Comparison of ENCODE assay signal across 30 mouse cellular contexts in genomic region chr11:87840676-87841075, GRCm38 (mm10). TPM values are rescaled to one million over a fixed set of nuclear protein-coding genes. Genes with fewer than 3 reads are reported as not detected.
DNase-seq lines count a peak whose midpoint lies in the region; ATAC-seq and TF ChIP-seq lines count a peak whose summit lies in the region.
"Had no signal": no experiment of that assay in that cellular context is flagged by ENCODE, and none has a peak within 500 bp of the region (broad histone marks: within the 10 kb centered on the region; RNA-seq: fewer than 3 reads in every experiment).

No protein-coding gene starts in this region.

- H3K9ac ChIP-seq in heart, embryonic 14.5 days (ENCODE audit: low read length), result no peak overlapping the region
- no peak overlapping the region for H3K9ac ChIP-seq in lung, postnatal 0 days (replicated peaks; ENCODE audit: low read depth)
- no peak overlapping the region for H3K9ac ChIP-seq in liver, embryonic 12.5 days
- H3K9ac ChIP-seq: embryonic facial prominence, embryonic 15.5 days; limb, embryonic 13.5 days; liver, embryonic 13.5 days; midbrain, embryonic 15.5 days; neural tube, embryonic 13.5 days had no signal

- no peaks in the 10 kb centered on the region for H3K36me3 ChIP-seq in heart, embryonic 14.5 days (ENCODE audit: control insufficient read depth, insufficient read depth, low read length)
- no peaks in the 10 kb centered on the region for H3K36me3 ChIP-seq in lung, postnatal 0 days (ENCODE audit: insufficient read depth, low read length)
- H3K36me3 ChIP-seq in liver, embryonic 12.5 days, result no peaks in the 10 kb centered on the region
- H3K36me3 ChIP-seq: embryonic facial prominence, embryonic 15.5 days; hindbrain, embryonic 10.5 days; limb, embryonic 13.5 days; liver, embryonic 13.5 days; midbrain, embryonic 15.5 days; neural tube, embryonic 13.5 days had no signal

- no peak overlapping the region for H3K27ac ChIP-seq in heart, embryonic 14.5 days (replicated peaks in 1 of 2; ENCODE audit: control insufficient read depth in 1 of 2, insufficient read depth in 1 of 2, low read depth in 2 of 2, low read length in 2 of 2)
- H3K27ac ChIP-seq in lung, postnatal 0 days (ENCODE audit: low read length), result no peak overlapping the region
- no peak overlapping the region for H3K27ac ChIP-seq in liver, embryonic 12.5 days
- H3K27ac ChIP-seq: embryonic facial prominence, embryonic 15.5 days; hindbrain, embryonic 10.5 days; hindbrain, postnatal 0 days; limb, embryonic 13.5 days; liver, embryonic 13.5 days; midbrain, embryonic 15.5 days; neural tube, embryonic 13.5 days had no signal

- peaks cover 6 to 19% of the 10 kb centered on the region in 2 experiments for H3K4me1 ChIP-seq in heart, embryonic 14.5 days (ENCODE audit: control insufficient read depth in 2 of 2, insufficient read depth in 2 of 2, low read length in 2 of 2)
- H3K4me1 ChIP-seq in lung, postnatal 0 days (ENCODE audit: insufficient read depth, low read depth, low read length), result no peaks in the 10 kb centered on the region
- no peaks in the 10 kb centered on the region for H3K4me1 ChIP-seq in liver, embryonic 12.5 days
- H3K4me1 ChIP-seq: embryonic facial prominence, embryonic 15.5 days; hindbrain, embryonic 10.5 days; limb, embryonic 13.5 days; liver, embryonic 13.5 days; midbrain, embryonic 15.5 days; neural tube, embryonic 13.5 days had no signal

- WGBS in heart, embryonic 14.5 days, result 26% methylated on average over 8 of the region's 8 CpGs
- WGBS in lung, postnatal 0 days, result 42% methylated on average over 8 of the region's 8 CpGs
- WGBS in liver, embryonic 12.5 days (ENCODE audit: insufficient replicate concordance), result 73% methylated on average over 8 of the region's 8 CpGs

- DNase-seq in heart, adult 18-20 months, result no peak
- DNase-seq in A20 (ENCODE audit: low read depth, low spot score), result peak; percentile 88
- DNase-seq in heart, postnatal 10 days, result peak; percentile 30 to 34
- DNase-seq in lung, postnatal 0 days (ENCODE audit: low spot score), result peak; percentile 91
- DNase-seq in left cerebral cortex, adult 8-10 months (ENCODE audit: low spot score in 2 of 2), result no peak
- DNase-seq in cerebellum, adult 9-11 months, result no peak
- DNase-seq: adrenal gland, postnatal 14 days; cerebellum, adult 9-10 months; gastrocnemius, postnatal 25 days; kidney, adult 9 months; kidney, postnatal 14 days; layer of hippocampus, postnatal 36 days; liver, embryonic 13.5 days; thymus, postnatal 14 days had no signal

- H3K27me3 ChIP-seq in heart, embryonic 14.5 days (ENCODE audit: control insufficient read depth, insufficient read depth, low read length), result no peaks in the 10 kb centered on the region
- no peaks in the 10 kb centered on the region for H3K27me3 ChIP-seq in lung, postnatal 0 days (replicated peaks; ENCODE audit: insufficient read depth, low read length)
- no peaks in the 10 kb centered on the region for H3K27me3 ChIP-seq in liver, embryonic 12.5 days (replicated peaks)
- H3K27me3 ChIP-seq: embryonic facial prominence, embryonic 15.5 days; limb, embryonic 13.5 days; liver, embryonic 13.5 days; midbrain, embryonic 15.5 days; neural tube, embryonic 13.5 days had no signal

- H3K4me2 ChIP-seq in heart, embryonic 14.5 days (ENCODE audit: low read length), result peak overlapping the region; percentile 42
- H3K4me2 ChIP-seq in lung, postnatal 0 days (replicated peaks; ENCODE audit: low read depth, low read length), result no peak overlapping the region
- no peak overlapping the region for H3K4me2 ChIP-seq in liver, embryonic 12.5 days
- H3K4me2 ChIP-seq: embryonic facial prominence, embryonic 15.5 days; limb, embryonic 13.5 days; liver, embryonic 13.5 days; midbrain, embryonic 15.5 days; neural tube, embryonic 13.5 days had no signal

- 0 out of 2 replicates have a peak, but pooled peaks have one; percentile 75 for ATAC-seq in heart, embryonic 14.5 days (ENCODE audit: insufficient number of reproducible peaks, insufficient read depth, low FRiP score, low read depth)
- peak; percentile 93 for ATAC-seq in lung, postnatal 0 days
- no peak for ATAC-seq in liver, embryonic 12.5 days
- ATAC-seq: forebrain, embryonic 16.5 days; hindbrain, postnatal 0 days; intestine, embryonic 16.5 days; midbrain, embryonic 15.5 days had no signal

- no peak overlapping the region for H3K4me3 ChIP-seq in heart, embryonic 14.5 days (ENCODE audit: control insufficient read depth in 1 of 2, insufficient read depth in 1 of 2, low read depth in 1 of 2, low read length in 2 of 2)
- H3K4me3 ChIP-seq in lung, postnatal 0 days (ENCODE audit: low read depth, low read length), result no peak overlapping the region
- no peak overlapping the region for H3K4me3 ChIP-seq in liver, embryonic 12.5 days
- H3K4me3 ChIP-seq: embryonic facial prominence, embryonic 15.5 days; hindbrain, embryonic 10.5 days; limb, embryonic 13.5 days; liver, embryonic 13.5 days; midbrain, embryonic 15.5 days; neural tube, embryonic 13.5 days had no signal

- intact Hi-C loops in heart, postnatal 10 days (cut with DNase I), result no loop called here

- H3K9me3 ChIP-seq in heart, embryonic 14.5 days (ENCODE audit: control insufficient read depth, low read length), result no peaks in the 10 kb centered on the region
- H3K9me3 ChIP-seq in lung, postnatal 0 days (ENCODE audit: low read length), result no peaks in the 10 kb centered on the region
- H3K9me3 ChIP-seq in liver, embryonic 12.5 days (replicated peaks), result no peaks in the 10 kb centered on the region
- H3K9me3 ChIP-seq: embryonic facial prominence, embryonic 15.5 days; hindbrain, embryonic 10.5 days; limb, embryonic 13.5 days; liver, embryonic 13.5 days; midbrain, embryonic 15.5 days; neural tube, embryonic 13.5 days had no signal

- peak; percentile 76 for TF ChIP-seq EP300 in lung, postnatal 0 days (IDR thresholded peaks at IDR 0.05)

- no peak for TF ChIP-seq CTCF in lung, postnatal 0 days (IDR thresholded peaks at IDR 0.05)

RNA-seq across cellular contexts. Expression of gene Mks1, which starts 12.3 kb away (rescaled TPM):
- 6.5 and 7.0 TPM in 2 replicates for polyA plus RNA-seq in heart, embryonic 14.5 days (2014; fragmentation: Nextera tagmentation; extraction: Ambion mirVana)
- 1 to 10 TPM; 2.2 to 3.8 TPM for total RNA-seq in heart, adult 18-20 months (2021)
- 1 to 10 TPM; 3.3 to 3.9 TPM for total RNA-seq in heart, postnatal 10 days (2021)
- 5.6 and 7.5 TPM in 2 replicates for polyA plus RNA-seq in lung, postnatal 0 days (2015; fragmentation: Nextera tagmentation; extraction: Ambion mirVana)
- 1 to 10 TPM; 6.8 to 8.4 (median 8.2) TPM for total RNA-seq in left cerebral cortex, adult 8-10 months (2022)
- polyA plus RNA-seq in liver, embryonic 12.5 days (2016; fragmentation: Nextera tagmentation; extraction: Ambion mirVana), result 3.9 and 4.3 TPM in 2 replicates

RNA-seq across cellular contexts. Expression of gene Lpo, which starts 12.6 kb away (rescaled TPM):
- polyA plus RNA-seq in heart, embryonic 14.5 days (2014; fragmentation: Nextera tagmentation; extraction: Ambion mirVana), result 0.11 TPM in 1 of 2 replicates, not detected in the other
- not detected for total RNA-seq in heart, adult 18-20 months (2021)
- total RNA-seq in heart, postnatal 10 days (2021), result not detected
- not detected in 2 replicates for polyA plus RNA-seq in lung, postnatal 0 days (2015; fragmentation: Nextera tagmentation; extraction: Ambion mirVana)
- under 1 TPM; 0.40 to 0.91 (median 0.69) TPM for total RNA-seq in left cerebral cortex, adult 8-10 months (2022)
- not detected in 2 replicates for polyA plus RNA-seq in liver, embryonic 12.5 days (2016; fragmentation: Nextera tagmentation; extraction: Ambion mirVana)
- total RNA-seq: adrenal gland, postnatal 14 days; common myeloid progenitor, adult 5-6 weeks; gastrocnemius, postnatal 25 days had no signal
- polyA plus RNA-seq: liver, embryonic 13.5 days had no signal

RNA-seq across cellular contexts. Expression of gene Epx, which starts 34.7 kb away (rescaled TPM):
- 0.19 and 0.63 TPM in 2 replicates for polyA plus RNA-seq in heart, embryonic 14.5 days (2014; fragmentation: Nextera tagmentation; extraction: Ambion mirVana)
- not detected for total RNA-seq in heart, adult 18-20 months (2021)
- not detected for total RNA-seq in heart, postnatal 10 days (2021)
- polyA plus RNA-seq in lung, postnatal 0 days (2015; fragmentation: Nextera tagmentation; extraction: Ambion mirVana), result not detected in 2 replicates
- total RNA-seq in left cerebral cortex, adult 8-10 months (2022), result under 1 TPM in 2 of 4 experiments, not detected in 2; 0.19 to 0.23 TPM
- 1.3 and 3.8 TPM in 2 replicates for polyA plus RNA-seq in liver, embryonic 12.5 days (2016; fragmentation: Nextera tagmentation; extraction: Ambion mirVana)
- total RNA-seq: gastrocnemius, postnatal 25 days; layer of hippocampus, postnatal 36 days had no signal
- polyA plus RNA-seq: forebrain, embryonic 16.5 days; hindbrain, embryonic 10.5 days; testis, adult 2 months had no signal

RNA-seq across cellular contexts. Expression of gene Mpo, which starts 47.3 kb away (rescaled TPM):
- polyA plus RNA-seq in heart, embryonic 14.5 days (2014; fragmentation: Nextera tagmentation; extraction: Ambion mirVana), result 0.09 and 1.00 TPM in 2 replicates
- not detected for total RNA-seq in heart, adult 18-20 months (2021)
- total RNA-seq in heart, postnatal 10 days (2021), result not detected
- 0.32 and 0.68 TPM in 2 replicates for polyA plus RNA-seq in lung, postnatal 0 days (2015; fragmentation: Nextera tagmentation; extraction: Ambion mirVana)
- total RNA-seq in left cerebral cortex, adult 8-10 months (2022), result under 1 TPM in 1 of 4 experiments, not detected in 3; 0.55 TPM
- 209 and 217 TPM in 2 replicates for polyA plus RNA-seq in liver, embryonic 12.5 days (2016; fragmentation: Nextera tagmentation; extraction: Ambion mirVana)
- total RNA-seq: gastrocnemius, postnatal 25 days; left cerebral cortex, postnatal 14 days had no signal

RNA-seq across cellular contexts. Expression of gene Olfr462, which starts 51.4 kb away (rescaled TPM):
- polyA plus RNA-seq in heart, embryonic 14.5 days (2014; fragmentation: Nextera tagmentation; extraction: Ambion mirVana), result not detected in 2 replicates
- total RNA-seq in heart, adult 18-20 months (2021), result not detected
- total RNA-seq in heart, postnatal 10 days (2021), result not detected
- polyA plus RNA-seq in lung, postnatal 0 days (2015; fragmentation: Nextera tagmentation; extraction: Ambion mirVana), result not detected in 2 replicates
- not detected for total RNA-seq in left cerebral cortex, adult 8-10 months (2022)
- polyA plus RNA-seq in liver, embryonic 12.5 days (2016; fragmentation: Nextera tagmentation; extraction: Ambion mirVana), result not detected in 2 replicates
- total RNA-seq: adrenal gland, postnatal 14 days; common myeloid progenitor, adult 5-6 weeks; gastrocnemius, postnatal 25 days; hindbrain, postnatal 0 days; layer of hippocampus, adult 18-20 months; layer of hippocampus, postnatal 36 days; left cerebral cortex, postnatal 14 days had no signal
- polyA plus RNA-seq: brain, embryonic 14.5 days; embryonic facial prominence, embryonic 15.5 days; forebrain, embryonic 16.5 days; hindbrain, embryonic 10.5 days; hindbrain, postnatal 0 days; intestine, embryonic 16.5 days; limb, embryonic 13.5 days; liver, embryonic 13.5 days; midbrain, embryonic 15.5 days; neural tube, embryonic 13.5 days; spleen, adult 2 months; testis, adult 2 months had no signal

Comparison
In these comparisons a context has a peak if more than half of its experiments do, and no peak if none do; other contexts are left out.
1. DNase-seq: peak in A20 (single experiment), heart, postnatal 10 days (2 of 2) and lung, postnatal 0 days (single experiment); none in heart, adult 18-20 months (0 of 2), left cerebral cortex, adult 8-10 months (0 of 2) and cerebellum, adult 9-11 months (single experiment).